Mouse (Mus musculus) neural tube, embryonic 13.5 days (tissue): ENCODE results near the gene Ube2l3. TPM values are rescaled to one million over a fixed set of nuclear protein-coding genes. Genes with fewer than 3 reads are reported as not detected.

Experiments used
- microRNA counts: library from miRNA; unstranded; fragments of <30 nt; microRNA quantifications from one replicate; lab custom pipeline; 2016
- microRNA-seq: library from miRNA; unstranded; fragments of <30 nt; microRNA quantifications from one replicate; pipeline ENCODE4, GENCODE M21; 2016
- polyA plus RNA-seq: library from polyadenylated mRNA; unstranded; fragments of >200 nt; fragmentation: Nextera tagmentation; extraction: Ambion mirVana; gene quantifications from 2 replicates; pipeline ENCODE4 v1.2.1, GENCODE M21; 2015

Ube2l3 gene
- polyA plus RNA-seq, 1 experiment from 2014 or later = 326 TPM

MicroRNAs within 50 kb of the gene (microRNA counts, 519-probe panel; counts per million panel counts)
- 4,820 counts per million, percentile 83 among the panel's probes with 10 or more counts for microRNA mmu-miR-130b (lab: Ali Mortazavi, UCI)
- 3,557 counts per million, percentile 49 among the panel's probes with 10 or more counts for microRNA mmu-miR-301b (lab: Ali Mortazavi, UCI)

Small RNA genes within 50 kb of the gene (microRNA-seq; reads per million reads assigned to microRNA genes)
- gene Mir130b = 4,113 reads per million, percentile 92 among the genes with 10 or more reads in this experiment
- 90.2 reads per million, percentile 54 among the genes with 10 or more reads in this experiment for gene Mir301b

Other genes with a start within 250 kb of the Ube2l3 start
- gene Mapk1, start 219.3 kb downstream of the Ube2l3 start, polyA plus RNA-seq = 174 and 180 TPM in 2 replicates
- gene Ypel1, start 133.0 kb downstream of the Ube2l3 start, polyA plus RNA-seq = 81.2 and 94.0 TPM in 2 replicates
- 154 and 157 TPM in 2 replicates for gene Ppil2, start 91.4 kb downstream of the Ube2l3 start, polyA plus RNA-seq
- 25.8 and 26.0 TPM in 2 replicates for gene 2610318N02Rik, start 77.5 kb downstream of the Ube2l3 start, polyA plus RNA-seq
- 51.1 and 67.2 TPM in 2 replicates for gene Sdf2l1, start 70.3 kb downstream of the Ube2l3 start, polyA plus RNA-seq
- gene Ydjc, start 58.0 kb downstream of the Ube2l3 start, polyA plus RNA-seq = 31.1 and 39.7 TPM in 2 replicates
- 2.3 and 2.5 TPM in 2 replicates for gene Ccdc116, start 55.4 kb downstream of the Ube2l3 start, polyA plus RNA-seq
- gene Rimbp3, start 6.0 kb upstream of the Ube2l3 start, polyA plus RNA-seq = 1.5 TPM in 2 replicates
- 7.8 and 8.2 TPM in 2 replicates for gene Hic2, start 30.9 kb upstream of the Ube2l3 start, polyA plus RNA-seq
- 31.9 and 35.1 TPM in 2 replicates for gene Tmem191c, start 73.4 kb upstream of the Ube2l3 start, polyA plus RNA-seq
- gene Serpind1, start 128.7 kb upstream of the Ube2l3 start, polyA plus RNA-seq = 0.76 and 0.88 TPM in 2 replicates
- 22.3 and 22.5 TPM in 2 replicates for gene Snap29, start 203.3 kb upstream of the Ube2l3 start, polyA plus RNA-seq
- 56.1 and 61.4 TPM in 2 replicates for gene Pi4ka, start 203.7 kb upstream of the Ube2l3 start, polyA plus RNA-seq
- 84.5 and 88.0 TPM in 2 replicates for gene Crkl, start 249.3 kb upstream of the Ube2l3 start, polyA plus RNA-seq